Mouse (Mus musculus) MEL (cell line): ENCODE results near the gene Exog.

Experiments
- CHD1 ChIP-seq: IDR thresholded peaks from 2 replicates; pipeline ENCODE4 v1.6.1; 2012; ENCODE audit warnings: low read depth, mild to moderate bottlenecking, inconsistent platforms, low read length, improper control_type of control experiment
- CHD2 ChIP-seq: IDR thresholded peaks from 2 replicates; pipeline ENCODE4 v1.6.1; 2011; ENCODE audit warnings: low read length, improper control_type of control experiment
- HCFC1 ChIP-seq: IDR thresholded peaks from 2 replicates; pipeline ENCODE4 v1.6.1; 2012; ENCODE audit warnings: low read depth, mild to moderate bottlenecking, inconsistent platforms, low read length, improper control_type of control experiment, moderate library complexity
- MAX ChIP-seq: IDR thresholded peaks from 2 replicates; pipeline ENCODE4 v1.6.1; 2011; ENCODE audit warnings: low read length, improper control_type of control experiment
- NRF1 ChIP-seq: IDR thresholded peaks from 2 replicates; pipeline ENCODE4 v1.6.1; 2014; ENCODE audit warnings: low read depth, mild to moderate bottlenecking, inconsistent platforms, low read length, improper control_type of control experiment, moderate library complexity; ENCODE audit not compliant: poor library complexity, insufficient read depth, severe bottlenecking
- POLR2A ChIP-seq, 2 experiments: IDR thresholded peaks; 2 replicates each; pipeline ENCODE4 v1.6.1; 2011 to 2012; ENCODE audit warnings: low read length in 2 of 2, mild to moderate bottlenecking in 2 of 2, control low read depth in 1 of 2, improper control_type of control experiment in 1 of 2, low read depth in 1 of 2, moderate library complexity in 1 of 2; ENCODE audit not compliant: control insufficient read depth in 1 of 2, insufficient read depth in 1 of 2, poor library complexity in 1 of 2
- POLR2AphosphoS2 ChIP-seq: IDR thresholded peaks from 2 replicates; pipeline ENCODE4 v1.6.1; 2011; ENCODE audit warnings: low read length, improper control_type of control experiment
- USF2 ChIP-seq, 2 experiments: IDR thresholded peaks; 2 replicates each; pipeline ENCODE4 v1.6.1; 2011 to 2012; ENCODE audit warnings: improper control_type of control experiment in 2 of 2, low read length in 2 of 2, borderline replicate concordance in 1 of 2, inconsistent platforms in 1 of 2, low read depth in 1 of 2, mild to moderate bottlenecking in 1 of 2; ENCODE audit not compliant: insufficient read depth in 1 of 2

DNA sequence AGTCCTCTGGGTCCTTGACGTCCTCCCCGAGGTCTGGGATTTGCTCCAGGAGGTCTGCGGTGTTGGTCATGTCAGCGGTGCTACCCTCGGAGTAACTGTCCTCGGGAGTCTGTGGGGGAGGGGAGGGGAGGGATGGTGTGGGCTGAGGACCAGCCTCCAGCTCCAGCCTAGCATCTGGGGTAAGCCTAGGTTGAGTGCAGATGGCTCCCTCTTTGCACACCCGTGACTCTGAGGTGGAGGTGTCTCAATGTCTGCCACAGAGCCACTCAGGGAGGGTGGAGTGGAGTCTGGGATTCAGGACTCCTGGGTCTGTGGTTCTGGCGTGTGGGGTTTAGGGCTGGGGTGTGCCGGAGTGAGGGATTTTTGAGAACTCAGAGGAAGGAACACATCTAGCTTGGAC lies 68.2 kb downstream of the Exog start:
- TF ChIP-seq USF2 (IDR thresholded peaks at IDR 0.05; ENCODE audit: borderline replicate concordance in 1 of 2, insufficient read depth in 1 of 2, low read depth in 1 of 2, low read length in 2 of 2) (no peak), CHD1 (no peak), CHD2 (no peak), HCFC1 (no peak), POLR2A (IDR thresholded peaks at IDR 0.05; ENCODE audit: control insufficient read depth in 1 of 2, insufficient read depth in 1 of 2, low read depth in 1 of 2, low read length in 2 of 2, poor library complexity in 1 of 2) (no peak), MAX (no peak), POLR2AphosphoS2 (no peak), NRF1 (no peak)
